Mouse (Mus musculus): Measurements from ENCODE around the gene Tmem9b. TPM values are rescaled to one million over a fixed set of nuclear protein-coding genes. Genes with fewer than 3 reads are reported as not detected.

The Tmem9b gene
- total RNA-seq, 2 experiments from 2014 or later = 25.2 to 26.2 TPM

DNA sequence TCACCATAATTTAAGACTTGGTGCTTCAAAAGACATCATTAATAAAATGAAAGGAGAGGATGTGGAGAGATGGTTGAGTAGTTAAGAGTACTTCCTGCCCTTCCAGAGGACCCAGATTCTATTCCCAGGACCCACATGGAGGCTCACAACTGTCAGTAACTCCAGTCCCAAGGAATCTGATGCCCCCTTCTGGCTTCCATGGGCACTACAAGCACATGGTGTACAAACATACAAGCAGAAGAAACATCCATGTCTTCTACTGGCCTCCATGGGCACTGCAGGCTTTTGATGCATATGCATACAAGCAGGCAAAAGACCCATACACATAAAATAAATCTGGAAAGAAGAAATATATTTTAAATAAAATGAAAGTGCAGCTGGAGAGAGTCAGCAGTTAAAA, 52.5 kb downstream of the Tmem9b start:
- intact Hi-C loops (cut with DNase I; ENCODE audit: low total_unique reads) = no loop called here
- DNase-seq = no peak

DNA sequence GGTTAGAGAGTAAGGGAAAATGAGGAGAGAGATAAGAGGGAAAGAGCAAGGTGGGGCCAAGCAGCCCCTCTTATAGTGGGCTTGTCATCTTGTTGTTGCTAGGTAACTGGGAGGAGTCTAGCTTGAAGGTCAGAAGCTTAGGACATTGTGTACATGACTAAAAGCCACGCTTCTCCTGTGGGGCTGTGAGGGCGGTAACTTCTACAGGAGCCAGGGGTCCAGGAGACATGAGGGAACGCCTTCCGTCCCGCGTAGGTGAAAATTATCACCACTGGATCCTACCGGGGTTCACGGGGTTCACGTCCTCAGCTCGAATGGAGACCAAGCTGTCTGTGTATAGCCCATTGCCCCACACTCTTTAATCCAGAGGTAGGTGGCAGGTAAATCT, 57.3 kb downstream of the Tmem9b start:
- intact Hi-C loops (cut with DNase I; ENCODE audit: low total_unique reads) = no loop called here
- DNase-seq = no peak

DNA sequence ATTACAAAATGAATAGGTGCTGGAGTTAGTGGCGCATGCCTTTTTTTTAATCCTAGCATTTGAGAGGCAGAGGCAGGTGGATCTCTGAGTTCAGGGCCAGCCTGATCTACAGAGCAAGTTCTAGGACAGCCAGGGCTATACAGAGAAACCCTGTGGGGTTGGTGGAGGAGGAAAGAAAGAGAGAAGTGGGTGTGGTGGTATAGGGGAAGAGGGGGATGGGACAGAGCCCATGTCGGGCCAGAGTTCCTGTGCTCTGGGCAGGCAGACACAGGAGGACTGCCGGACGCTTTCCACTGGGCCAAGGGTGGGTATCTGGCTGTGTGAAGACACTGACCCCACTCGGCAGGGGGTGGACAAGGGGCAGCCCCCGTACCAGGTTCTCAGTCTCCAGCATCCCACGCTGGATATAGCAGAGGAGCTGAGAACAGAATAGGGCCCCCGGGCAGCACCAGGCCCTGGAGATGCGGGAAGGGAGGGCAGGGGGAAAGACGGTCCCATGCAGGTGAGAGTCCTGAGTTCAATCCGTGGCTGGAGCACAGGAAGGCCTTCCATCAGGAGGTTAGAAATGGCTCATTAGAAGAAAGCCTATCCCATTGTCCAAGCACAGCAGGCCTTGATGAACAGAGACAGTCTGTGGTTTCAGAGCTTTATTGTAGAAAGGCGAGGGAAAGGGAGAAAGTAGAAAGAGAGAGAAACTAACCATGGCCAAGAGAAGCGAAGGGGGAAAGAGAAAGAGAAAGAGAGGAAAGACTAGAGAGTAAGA, 57.9 kb downstream of the Tmem9b start:
- no peak for DNase-seq
- intact Hi-C loops (cut with DNase I; ENCODE audit: low total_unique reads) = no loop called here

DNA sequence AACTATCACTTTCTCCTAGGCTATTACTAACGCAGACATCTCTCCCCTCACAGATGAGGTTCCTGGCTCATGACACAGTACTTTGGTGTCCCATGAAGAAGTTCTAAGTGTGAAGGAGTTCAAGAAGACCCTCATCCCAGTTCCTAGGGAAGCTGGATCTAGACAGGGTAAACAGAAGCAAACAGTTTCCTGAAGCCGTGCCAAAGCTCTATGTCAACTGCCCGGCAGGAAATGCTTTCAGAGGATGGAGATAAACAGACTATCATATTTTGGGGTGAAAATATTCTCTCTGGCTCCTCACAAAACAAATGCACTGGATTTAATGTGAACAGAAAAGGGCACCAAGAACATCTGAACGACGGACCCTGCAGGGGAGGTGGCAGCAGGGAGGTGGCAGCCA, 61.7 kb downstream of the Tmem9b start:
- intact Hi-C loops (cut with DNase I; ENCODE audit: low total_unique reads) = no loop called here
- no peak for DNase-seq

DNA sequence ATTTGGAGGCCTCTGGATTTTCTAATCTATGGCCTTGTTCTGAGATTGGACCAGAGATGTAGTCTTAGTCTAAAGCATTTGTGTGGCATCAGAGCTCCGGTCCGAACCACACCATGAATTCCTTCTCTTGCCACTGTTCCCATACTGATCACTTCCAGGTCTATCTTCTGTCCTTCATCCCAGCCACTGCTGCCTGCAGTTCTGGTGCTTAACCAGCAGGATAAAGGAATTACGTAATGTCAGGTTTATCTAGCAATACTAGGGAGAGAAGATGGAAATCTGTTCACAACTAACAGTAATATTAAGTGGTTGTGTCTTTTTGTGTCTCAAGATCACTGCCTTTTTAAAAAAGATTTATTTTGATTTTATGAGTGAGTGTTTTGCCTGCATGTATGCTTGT, 62.6 kb downstream of the Tmem9b start:
- intact Hi-C loops (cut with DNase I; ENCODE audit: low total_unique reads) = no loop called here
- DNase-seq = no peak

DNA sequence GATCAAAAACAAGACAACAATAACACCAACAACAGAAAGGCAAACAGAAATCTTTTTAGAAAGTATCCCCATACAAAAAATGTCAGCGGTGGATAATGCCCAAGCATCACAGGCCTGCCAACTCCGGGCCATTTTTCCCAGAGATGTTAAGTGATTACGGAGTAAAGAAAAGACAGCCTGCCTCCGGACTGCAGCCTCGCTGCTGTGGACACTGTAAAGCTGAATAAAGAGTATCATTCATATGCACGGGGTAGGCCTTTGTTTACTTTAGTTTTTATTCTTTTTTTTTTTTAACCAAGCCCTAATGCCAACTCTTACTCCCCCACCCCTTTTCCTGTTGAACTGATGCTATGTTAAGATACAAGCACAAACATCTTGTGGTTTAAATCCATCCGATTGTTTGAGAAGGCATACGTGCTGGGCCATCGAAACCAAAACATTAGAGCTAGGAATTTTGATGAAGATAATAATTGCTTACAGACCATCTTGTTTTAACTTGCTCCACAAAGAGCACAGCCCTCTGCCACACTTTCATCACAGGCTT, 66.0 kb downstream of the Tmem9b start:
- no peak for DNase-seq
- intact Hi-C loops (cut with DNase I; ENCODE audit: low total_unique reads) = no loop called here

Other genes starting within 250 kb of the Tmem9b start
- under 1 TPM; 0.18 to 0.20 TPM for gene Trim66, start 244.7 kb downstream of the Tmem9b start, total RNA-seq (2021)
- gene Rpl27a, start 233.7 kb downstream of the Tmem9b start, total RNA-seq (2021) = 100 to 1,000 TPM; 105 to 116 TPM
- gene St5, start 49.3 kb downstream of the Tmem9b start, total RNA-seq (2021) = 10 to 100 TPM; 14.6 to 17.7 TPM
- gene Akip1, start 49.2 kb downstream of the Tmem9b start, total RNA-seq (2021) = 1 to 10 TPM; 6.5 to 7.4 TPM
- gene BC051019, start 29.0 kb downstream of the Tmem9b start, total RNA-seq (2021) = not detected
- gene Ascl3, start 21.1 kb downstream of the Tmem9b start, total RNA-seq (2021) = not detected
- under 1 TPM in 1 of 2 experiments, not detected in 1; 0.08 TPM for gene Nrip3, start 29.1 kb upstream of the Tmem9b start, total RNA-seq (2021)
- gene Scube2, start 112.8 kb upstream of the Tmem9b start, total RNA-seq (2021) = 1 to 10 TPM; 5.7 to 8.9 TPM
- 10 to 100 TPM; 50.2 to 57.4 TPM for gene Dennd5a, start 207.6 kb upstream of the Tmem9b start, total RNA-seq (2021)
- gene Tmem41b, start 234.1 kb upstream of the Tmem9b start, total RNA-seq (2021) = 10 to 100 TPM; 28.8 to 32.6 TPM